Mouse (Mus musculus): Measurements from ENCODE around the gene Rnase1. TPM values are rescaled to one million over a fixed set of nuclear protein-coding genes. Genes with fewer than 3 reads are reported as not detected.

Gene Rnase1
- polyA plus RNA-seq, 1 experiment from 2014 or later, result 0.70 TPM

- no peak overlapping the region for H3K4me3 ChIP-seq (ENCODE audit: low read depth, low read length)
- no peak overlapping the region for H3K9ac ChIP-seq (replicated peaks; ENCODE audit: low read depth)
- H3K9me3 ChIP-seq (ENCODE audit: low read length), result no peaks in the 10 kb centered on the region
- H3K4me2 ChIP-seq (replicated peaks; ENCODE audit: low read depth, low read length), result no peak overlapping the region
- ATAC-seq, result no peak
- no peaks in the 10 kb centered on the region for H3K36me3 ChIP-seq (ENCODE audit: insufficient read depth, low read length)
- no peak overlapping the region for H3K27ac ChIP-seq (ENCODE audit: low read length)
- WGBS, result 66% methylated on average over 7 of the region's 7 CpGs
- no peaks in the 10 kb centered on the region for H3K4me1 ChIP-seq (ENCODE audit: insufficient read depth, low read depth, low read length)
- TF ChIP-seq EP300 (IDR thresholded peaks at IDR 0.05), result no peak
- no peak for TF ChIP-seq CTCF (IDR thresholded peaks at IDR 0.05)
- no peaks in the 10 kb centered on the region for H3K27me3 ChIP-seq (replicated peaks; ENCODE audit: insufficient read depth, low read length)
- DNase-seq (ENCODE audit: low spot score), result no peak
Observed at GRCm38 (mm10) chr14:51131086-51131815, 15.3 kb downstream of the Rnase1 start.

GRCm38 (mm10) chr14:51130315-51130940 is 16.2 kb downstream of the Rnase1 start:
- no peak overlapping the region for H3K9ac ChIP-seq (replicated peaks; ENCODE audit: low read depth)
- ATAC-seq (no peak), DNase-seq (ENCODE audit: low spot score) (no peak)
- H3K27me3 ChIP-seq (replicated peaks; ENCODE audit: insufficient read depth, low read length), result no peaks in the 10 kb centered on the region
- WGBS, result 62% methylated on average over 9 of the region's 9 CpGs
- no peak overlapping the region for H3K4me3 ChIP-seq (ENCODE audit: low read depth, low read length)
- no peaks in the 10 kb centered on the region for H3K36me3 ChIP-seq (ENCODE audit: insufficient read depth, low read length)
- H3K9me3 ChIP-seq (ENCODE audit: low read length), result no peaks in the 10 kb centered on the region
- H3K4me2 ChIP-seq (replicated peaks; ENCODE audit: low read depth, low read length), result no peak overlapping the region
- H3K27ac ChIP-seq (ENCODE audit: low read length), result no peak overlapping the region
- TF ChIP-seq EP300 (IDR thresholded peaks at IDR 0.05) (no peak), CTCF (IDR thresholded peaks at IDR 0.05) (no peak)
- no peaks in the 10 kb centered on the region for H3K4me1 ChIP-seq (ENCODE audit: insufficient read depth, low read depth, low read length)

GRCm38 (mm10) chr14:51129624-51129975 is 17.0 kb downstream of the Rnase1 start:
- ATAC-seq, result no peak
- H3K36me3 ChIP-seq (ENCODE audit: insufficient read depth, low read length), result no peaks in the 10 kb centered on the region
- H3K9ac ChIP-seq (replicated peaks; ENCODE audit: low read depth), result no peak overlapping the region
- H3K27me3 ChIP-seq (replicated peaks; ENCODE audit: insufficient read depth, low read length), result no peaks in the 10 kb centered on the region
- TF ChIP-seq EP300 (IDR thresholded peaks at IDR 0.05) (no peak), CTCF (IDR thresholded peaks at IDR 0.05) (no peak)
- DNase-seq (ENCODE audit: low spot score), result no peak
- no peaks in the 10 kb centered on the region for H3K9me3 ChIP-seq (ENCODE audit: low read length)
- H3K4me2 ChIP-seq (replicated peaks; ENCODE audit: low read depth, low read length), result no peak overlapping the region
- no peak overlapping the region for H3K27ac ChIP-seq (ENCODE audit: low read length)
- WGBS, result 68% methylated on average over 4 of the region's 4 CpGs
- H3K4me1 ChIP-seq (ENCODE audit: insufficient read depth, low read depth, low read length), result no peaks in the 10 kb centered on the region
- H3K4me3 ChIP-seq (ENCODE audit: low read depth, low read length), result no peak overlapping the region

- Histone ChIP-seq H3K27ac (ENCODE audit: low read length) (no peak overlapping the region), H3K36me3 (ENCODE audit: insufficient read depth, low read length) (no peaks in the 10 kb centered on the region), H3K9ac (replicated peaks; ENCODE audit: low read depth) (no peak overlapping the region), H3K27me3 (replicated peaks; ENCODE audit: insufficient read depth, low read length) (no peaks in the 10 kb centered on the region), H3K4me1 (ENCODE audit: insufficient read depth, low read depth, low read length) (no peaks in the 10 kb centered on the region), H3K9me3 (ENCODE audit: low read length) (no peaks in the 10 kb centered on the region), H3K4me3 (ENCODE audit: low read depth, low read length) (no peak overlapping the region), H3K4me2 (replicated peaks; ENCODE audit: low read depth, low read length) (no peak overlapping the region)
- no peak for TF ChIP-seq EP300 (IDR thresholded peaks at IDR 0.05)
- TF ChIP-seq CTCF (IDR thresholded peaks at IDR 0.05), result no peak
- ATAC-seq, result no peak
- peak; percentile 12 for DNase-seq (ENCODE audit: low spot score)
- whole genome bisulfite sequencing, result 60% methylated on average over 9 of the region's 9 CpGs
Observed at GRCm38 (mm10) chr14:51128775-51129623, 17.6 kb downstream of the Rnase1 start.

GRCm38 (mm10) chr14:51127648-51128258 is 18.8 kb downstream of the Rnase1 start:
- DNase-seq (ENCODE audit: low spot score), result no peak
- Histone ChIP-seq H3K4me3 (ENCODE audit: low read depth, low read length) (no peak overlapping the region), H3K9ac (replicated peaks; ENCODE audit: low read depth) (no peak overlapping the region), H3K4me2 (replicated peaks; ENCODE audit: low read depth, low read length) (no peak overlapping the region), H3K27me3 (replicated peaks; ENCODE audit: insufficient read depth, low read length) (no peaks in the 10 kb centered on the region), H3K9me3 (ENCODE audit: low read length) (no peaks in the 10 kb centered on the region), H3K27ac (ENCODE audit: low read length) (no peak overlapping the region), H3K4me1 (ENCODE audit: insufficient read depth, low read depth, low read length) (no peaks in the 10 kb centered on the region), H3K36me3 (ENCODE audit: insufficient read depth, low read length) (no peaks in the 10 kb centered on the region)
- ATAC-seq, result no peak
- TF ChIP-seq CTCF (IDR thresholded peaks at IDR 0.05) (no peak), EP300 (IDR thresholded peaks at IDR 0.05) (no peak)
- WGBS, result 46% methylated on average over 2 of the region's 2 CpGs

GRCm38 (mm10) chr14:51125684-51126083 is 20.9 kb downstream of the Rnase1 start:
- H3K27ac ChIP-seq (ENCODE audit: low read length), result no peak overlapping the region
- no peaks in the 10 kb centered on the region for H3K27me3 ChIP-seq (replicated peaks; ENCODE audit: insufficient read depth, low read length)
- H3K4me1 ChIP-seq (ENCODE audit: insufficient read depth, low read depth, low read length), result no peaks in the 10 kb centered on the region
- ATAC-seq (no peak), DNase-seq (ENCODE audit: low spot score) (no peak)
- no peaks in the 10 kb centered on the region for H3K36me3 ChIP-seq (ENCODE audit: insufficient read depth, low read length)
- H3K4me2 ChIP-seq (replicated peaks; ENCODE audit: low read depth, low read length), result no peak overlapping the region
- H3K9ac ChIP-seq (replicated peaks; ENCODE audit: low read depth), result no peak overlapping the region
- no peaks in the 10 kb centered on the region for H3K9me3 ChIP-seq (ENCODE audit: low read length)
- WGBS, result 81% methylated on average over 6 of the region's 6 CpGs
- TF ChIP-seq EP300 (IDR thresholded peaks at IDR 0.05) (no peak), CTCF (IDR thresholded peaks at IDR 0.05) (no peak)
- H3K4me3 ChIP-seq (ENCODE audit: low read depth, low read length), result no peak overlapping the region

Measured in lung, postnatal 0 days (tissue).